Mouse (Mus musculus) CD8-positive naive resting alpha-beta T cell, adult 2 months (primary cell): ENCODE data around the gene Tmem243.
"Not testable (repeated sequence)": the region's sequence is repeated elsewhere in the genome, so short reads cannot be mapped to it uniquely, and the experiment has no call there.

ENCODE experiments used
- DNase-seq, 2 experiments: peaks; one replicate each; pipeline ENCODE4 v3.0.0; 2022; ENCODE audit warnings: low read depth in 2 of 2, low spot score in 2 of 2

Gene Tmem243

DNA sequence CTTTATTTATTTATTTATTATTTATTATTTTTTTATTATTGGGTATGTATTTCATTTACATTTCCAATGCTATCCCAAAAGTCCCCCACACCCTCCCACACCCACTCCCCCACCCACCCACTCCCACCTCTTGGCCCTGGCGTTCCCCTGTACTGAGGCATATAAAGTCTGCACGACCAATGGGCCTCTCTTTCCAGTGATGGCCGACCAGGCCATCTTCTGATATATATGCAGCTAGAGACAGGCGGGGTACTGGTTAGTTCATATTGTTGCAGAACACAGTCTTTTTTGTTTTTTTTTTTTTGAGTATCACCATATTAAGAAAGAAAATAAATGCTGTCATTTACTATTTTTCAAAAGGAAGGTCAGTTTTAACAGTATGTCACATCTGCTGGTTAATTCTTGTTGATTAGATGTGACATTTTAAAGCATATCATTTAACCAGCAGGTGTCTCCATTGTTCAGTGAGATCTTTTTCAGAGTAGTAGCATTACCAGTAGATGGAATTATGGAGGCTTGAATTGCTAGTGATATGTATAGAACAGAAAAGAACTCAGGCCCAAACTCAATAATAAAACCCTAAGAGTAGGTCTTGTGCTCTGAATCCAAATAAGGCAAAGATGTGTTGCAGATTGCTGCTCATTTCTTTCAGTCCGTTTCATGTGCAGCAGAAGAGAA, 69.0 kb downstream of the Tmem243 start:
- DNase-seq: not testable (repeated sequence)

- no peak for DNase-seq
These were observed 72.8 kb downstream of the Tmem243 start for GRCm38 (mm10) chr5:9173295-9173694.

DNA sequence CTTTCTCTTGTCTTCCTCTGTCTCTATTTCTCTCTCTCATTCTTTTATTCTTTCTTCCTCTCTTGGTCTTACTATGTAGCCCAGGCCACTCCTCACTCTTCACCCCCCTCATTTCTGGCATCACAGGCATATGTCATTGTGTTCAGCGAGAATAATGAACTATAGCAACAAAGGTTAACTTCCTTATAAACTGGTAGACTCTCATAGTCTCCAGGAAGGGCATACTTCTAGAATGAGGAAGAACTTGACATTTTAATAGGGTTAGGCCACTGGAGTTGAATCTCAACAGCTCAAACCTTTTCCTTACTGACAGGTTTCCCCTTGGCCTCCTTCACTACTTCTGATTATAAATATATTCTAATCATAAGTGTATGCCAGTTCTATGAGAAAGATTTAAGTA, 86.0 kb downstream of the Tmem243 start:
- DNase-seq: no peak
